Mouse (Mus musculus) heart, embryonic 15.5 days (tissue): ENCODE results near the gene Dock8. TPM values are rescaled to one million over a fixed set of nuclear protein-coding genes. Genes with fewer than 3 reads are reported as not detected.

Source experiments
- ATAC-seq: fragments of 200-750 bp; cut with Nextera tagmentation; replicated peaks from 2 replicates; pipeline ENCODE4 v1.8.0; 2017; ENCODE audit warnings: low read depth, moderate TSS enrichment; ENCODE audit not compliant: insufficient number of reproducible peaks, insufficient read depth, low FRiP score
- H3K27ac ChIP-seq: fragments of 300-500 bp; sonication (generic); 2 replicates; pipeline ENCODE4 v1.5.1; 2015; ENCODE audit warnings: mild to moderate bottlenecking, inconsistent platforms
- H3K27me3 ChIP-seq: fragments of 300-500 bp; sonication (generic); 2 replicates; pipeline ENCODE4 v1.6.1; 2015; ENCODE audit warnings: inconsistent platforms
- H3K36me3 ChIP-seq: fragments of 300-500 bp; sonication (generic); 2 replicates; pipeline ENCODE4 v1.6.1; 2015; ENCODE audit warnings: mild to moderate bottlenecking, inconsistent platforms
- H3K4me1 ChIP-seq: fragments of 300-500 bp; sonication (generic); replicated peaks from 2 replicates; pipeline ENCODE4 v1.6.1; 2015; ENCODE audit warnings: inconsistent platforms
- H3K4me2 ChIP-seq: fragments of 300-500 bp; sonication (generic); 2 replicates; pipeline ENCODE4 v1.6.1; 2015; ENCODE audit warnings: inconsistent platforms, mild to moderate bottlenecking, moderate library complexity
- H3K4me3 ChIP-seq: fragments of 300-500 bp; sonication (generic); 2 replicates; pipeline ENCODE4 v1.5.1; 2015; ENCODE audit warnings: mild to moderate bottlenecking, inconsistent platforms
- H3K9ac ChIP-seq: fragments of 300-500 bp; sonication (generic); 2 replicates; pipeline ENCODE4 v1.6.1; 2015; ENCODE audit warnings: mild to moderate bottlenecking, inconsistent platforms
- H3K9me3 ChIP-seq: fragments of 300-500 bp; sonication (generic); replicated peaks from 2 replicates; pipeline ENCODE4 v1.6.1; 2016; ENCODE audit warnings: inconsistent platforms
- WGBS: fragments of 180-500 bp; shearing (Covaris S2); methylation state at CpG from one replicate; pipeline ENCODE4 v1.1.7; 2015; ENCODE audit warnings: mixed read lengths; 5-methylcytosine and 5-hydroxymethylcytosine counted together
- polyA plus RNA-seq: library from polyadenylated mRNA; unstranded; fragments of >200 nt; fragmentation: Nextera tagmentation; extraction: Ambion mirVana; gene quantifications from 2 replicates; pipeline ENCODE4 v1.2.1, GENCODE M21; 2015

Gene Dock8
- polyA plus RNA-seq, 1 experiment from 2014 or later = 3.8 TPM

DNA sequence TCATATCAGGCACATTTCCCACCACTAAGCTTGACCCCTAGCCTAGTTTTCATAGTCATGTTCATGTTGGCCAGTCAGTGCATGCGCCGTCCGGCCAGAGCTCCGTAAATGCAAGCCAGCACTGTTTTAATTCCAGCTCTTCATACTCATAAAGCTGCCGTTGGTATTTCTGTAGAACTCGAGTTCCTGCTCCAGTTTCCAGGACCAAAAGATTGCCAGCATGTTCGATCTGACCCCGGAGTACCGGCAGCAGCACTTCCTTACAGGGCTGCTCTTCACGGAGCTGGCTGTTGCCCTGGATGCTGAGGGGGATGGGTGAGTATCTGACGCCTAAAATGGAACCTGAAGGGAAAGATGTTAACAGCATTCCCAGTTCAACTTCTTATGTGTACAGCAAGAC lies 156.4 kb downstream of the Dock8 start:
- H3K9me3 ChIP-seq = no peaks in the 10 kb centered on the region
- H3K27me3 ChIP-seq = no peaks in the 10 kb centered on the region
- H3K4me1 ChIP-seq = peaks cover 18% of the 10 kb centered on the region
- no peak overlapping the region for H3K9ac ChIP-seq
- 55% methylated on average over 11 of the region's 11 CpGs for WGBS
- peak overlapping the region; percentile 48 for H3K27ac ChIP-seq
- no peak overlapping the region for H3K4me3 ChIP-seq
- no peak for ATAC-seq
- no peaks in the 10 kb centered on the region for H3K36me3 ChIP-seq
- H3K4me2 ChIP-seq = no peak overlapping the region

DNA sequence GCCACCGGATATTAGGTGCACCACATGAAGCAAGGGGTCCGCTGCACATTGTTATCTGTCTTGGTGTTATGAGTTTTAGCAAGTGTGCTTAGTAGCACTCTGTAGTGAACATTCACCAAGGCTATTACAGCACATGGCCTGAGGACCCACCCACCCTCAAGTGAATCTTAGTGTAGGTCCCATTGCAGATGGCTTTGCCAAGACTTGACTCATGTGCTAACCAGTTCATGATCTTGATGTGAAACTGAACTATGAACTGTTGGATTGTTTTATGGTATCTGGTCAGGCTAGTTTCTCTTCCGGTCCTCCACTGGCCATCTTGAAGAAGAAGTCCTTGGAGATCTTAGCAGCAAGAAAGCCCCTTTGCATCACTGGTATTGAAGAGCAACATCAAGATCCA lies 162.9 kb downstream of the Dock8 start:
- Histone ChIP-seq H3K9me3 (no peaks in the 10 kb centered on the region), H3K27ac (no peak overlapping the region), H3K4me3 (no peak overlapping the region), H3K36me3 (no peaks in the 10 kb centered on the region), H3K9ac (no peak overlapping the region), H3K4me2 (no peak overlapping the region), H3K4me1 (no peaks in the 10 kb centered on the region), H3K27me3 (no peaks in the 10 kb centered on the region)
- 86% methylated on average over 3 of the region's 3 CpGs for WGBS
- ATAC-seq = no peak

DNA sequence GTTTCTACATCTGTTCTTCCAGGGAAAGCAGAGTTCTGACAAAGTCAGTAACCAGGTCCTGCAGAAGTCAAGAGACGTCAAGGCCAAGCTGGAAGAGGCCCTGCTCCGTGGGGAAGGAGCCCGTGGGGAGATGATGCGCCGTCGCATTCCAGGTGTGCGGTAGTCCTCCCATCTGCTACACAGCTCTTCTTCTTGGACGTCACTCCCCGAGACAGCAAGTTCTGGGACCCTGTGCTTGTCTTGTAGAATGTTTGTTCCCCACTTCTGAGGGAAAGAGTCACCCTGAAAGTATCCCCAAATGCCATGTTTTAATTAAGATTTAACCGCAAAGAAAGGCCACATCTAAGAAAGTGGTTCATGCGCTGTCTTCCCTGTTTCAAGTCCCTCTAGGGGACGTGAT lies 164.1 kb downstream of the Dock8 start:
- H3K36me3 ChIP-seq = no peaks in the 10 kb centered on the region
- H3K9ac ChIP-seq = no peak overlapping the region
- 86% methylated on average over 12 of the region's 12 CpGs for WGBS
- H3K27me3 ChIP-seq = no peaks in the 10 kb centered on the region
- ATAC-seq = no peak
- H3K4me1 ChIP-seq = no peaks in the 10 kb centered on the region
- H3K27ac ChIP-seq = no peak overlapping the region
- no peaks in the 10 kb centered on the region for H3K9me3 ChIP-seq
- H3K4me2 ChIP-seq = no peak overlapping the region
- no peak overlapping the region for H3K4me3 ChIP-seq

DNA sequence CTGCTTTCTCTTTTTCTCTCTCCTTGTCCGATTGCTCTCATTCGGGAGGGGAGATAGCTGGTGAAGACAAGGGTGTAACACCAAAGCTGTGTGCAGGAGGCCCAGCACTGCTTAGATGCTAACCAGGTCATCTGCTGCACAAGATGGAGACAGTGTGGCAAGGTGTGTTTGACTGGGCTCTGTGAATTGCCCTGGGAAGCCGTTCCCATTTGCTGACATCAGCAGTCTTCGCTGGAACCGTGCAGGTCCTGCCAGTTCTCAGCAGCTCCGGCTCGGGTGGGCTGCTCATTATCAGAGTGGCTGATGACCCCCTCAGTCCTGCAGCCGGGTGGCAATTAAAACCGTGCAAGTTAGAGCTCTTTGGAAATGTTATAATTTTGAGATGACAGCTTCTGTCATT lies 167.1 kb downstream of the Dock8 start:
- no peak for ATAC-seq
- Histone ChIP-seq H3K4me1 (no peaks in the 10 kb centered on the region), H3K27ac (no peak overlapping the region), H3K4me2 (no peak overlapping the region), H3K27me3 (no peaks in the 10 kb centered on the region), H3K9ac (no peak overlapping the region), H3K9me3 (no peaks in the 10 kb centered on the region), H3K36me3 (no peaks in the 10 kb centered on the region), H3K4me3 (no peak overlapping the region)
- WGBS = 61% methylated on average over 9 of the region's 9 CpGs

DNA sequence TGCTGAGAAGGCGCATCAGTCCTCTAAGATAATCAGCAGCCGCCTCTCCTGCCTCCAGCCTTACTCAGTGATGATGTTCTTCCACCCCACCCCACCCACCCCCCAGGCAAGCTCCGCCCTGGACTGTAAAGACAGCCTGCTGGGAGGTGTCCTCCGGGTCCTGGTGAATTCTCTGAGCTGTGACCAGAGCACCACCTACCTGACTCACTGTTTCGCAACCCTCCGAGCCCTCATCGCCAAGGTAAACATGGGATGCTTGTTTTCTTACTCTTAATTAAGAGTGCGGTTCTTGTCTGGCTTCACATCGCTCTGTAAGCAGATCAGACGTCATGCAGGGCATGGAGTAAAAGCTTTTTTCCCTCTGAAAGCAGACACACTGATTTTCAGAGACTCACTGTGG lies 172.1 kb downstream of the Dock8 start:
- ATAC-seq = no peak
- Histone ChIP-seq H3K4me3 (no peak overlapping the region), H3K27me3 (no peaks in the 10 kb centered on the region), H3K9ac (no peak overlapping the region), H3K27ac (no peak overlapping the region), H3K36me3 (no peaks in the 10 kb centered on the region), H3K4me1 (no peaks in the 10 kb centered on the region), H3K4me2 (no peak overlapping the region), H3K9me3 (no peaks in the 10 kb centered on the region)
- 62% methylated on average over 10 of the region's 10 CpGs for WGBS

DNA sequence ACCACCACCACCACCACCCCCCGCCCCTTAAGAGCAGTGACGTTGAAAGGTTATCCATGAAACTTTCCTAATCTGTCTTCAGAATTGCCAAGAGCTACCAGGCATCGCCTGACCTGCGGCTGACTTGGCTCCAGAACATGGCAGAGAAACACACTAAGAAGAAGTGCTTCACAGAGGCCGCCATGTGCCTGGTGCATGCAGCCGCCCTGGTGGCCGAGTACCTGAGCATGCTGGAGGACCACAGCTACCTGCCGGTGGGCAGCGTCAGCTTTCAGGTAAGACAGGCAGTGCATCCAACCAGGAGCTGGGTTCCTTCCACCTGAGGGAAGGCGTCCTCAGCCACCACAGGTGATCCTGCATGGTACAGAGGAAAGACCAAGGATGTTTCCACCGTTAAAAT lies 177.4 kb downstream of the Dock8 start:
- Histone ChIP-seq H3K36me3 (no peaks in the 10 kb centered on the region), H3K27ac (no peak overlapping the region), H3K27me3 (no peaks in the 10 kb centered on the region), H3K4me2 (no peak overlapping the region), H3K9ac (no peak overlapping the region), H3K4me3 (no peak overlapping the region), H3K9me3 (no peaks in the 10 kb centered on the region), H3K4me1 (peaks cover 13% of the 10 kb centered on the region)
- ATAC-seq = no peak
- WGBS = 85% methylated on average over 11 of the region's 11 CpGs

DNA sequence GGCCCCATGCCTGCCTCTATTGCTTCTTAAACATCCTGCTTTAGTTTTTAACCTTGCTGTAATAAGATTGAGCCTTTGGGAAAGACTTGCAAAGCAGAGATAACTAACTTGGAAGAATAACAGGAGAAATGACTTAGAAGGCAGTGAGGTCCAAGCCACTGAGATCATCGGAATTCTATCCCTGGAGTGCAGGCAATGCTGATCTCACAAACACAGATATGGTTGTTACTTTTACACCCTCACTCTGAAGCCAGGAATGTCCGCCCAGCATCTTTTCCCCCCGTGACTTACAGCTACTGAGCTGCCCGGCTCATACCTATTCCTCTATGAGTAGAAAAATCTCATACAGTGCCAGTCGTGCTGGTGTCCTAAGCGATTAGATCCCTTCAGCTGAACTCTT lies 180.7 kb downstream of the Dock8 start:
- no peaks in the 10 kb centered on the region for H3K9me3 ChIP-seq
- 30% methylated on average over 6 of the region's 6 CpGs for WGBS

DNA sequence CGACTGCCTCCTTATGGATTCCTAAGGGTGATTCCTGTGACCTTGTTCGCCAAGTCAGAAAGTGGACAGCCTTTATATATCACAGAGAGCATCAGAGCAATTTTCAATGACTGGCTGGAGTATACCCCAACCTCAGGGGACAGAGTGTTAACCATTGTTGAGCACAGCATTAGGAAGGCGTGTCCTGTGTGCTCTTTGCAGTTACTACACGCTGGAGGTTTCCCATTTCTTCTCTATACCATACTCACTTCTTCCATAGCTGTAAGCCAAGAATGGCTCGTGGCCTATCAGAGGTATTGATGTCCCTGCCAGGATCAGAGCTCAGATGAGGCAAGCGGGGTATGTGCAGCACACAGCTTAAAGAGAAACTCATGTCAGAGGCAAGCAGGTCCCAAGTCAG lies 181.2 kb downstream of the Dock8 start:
- H3K9ac ChIP-seq = no peak overlapping the region

More for the DNA sequence above, 180.7 kb downstream of the Dock8 start:
- Histone ChIP-seq H3K4me1 (peaks cover 13% of the 10 kb centered on the region), H3K36me3 (no peaks in the 10 kb centered on the region), H3K27me3 (no peaks in the 10 kb centered on the region), H3K4me2 (no peak overlapping the region), H3K27ac (peak overlapping the region; percentile 75), H3K9ac (no peak overlapping the region), H3K4me3 (no peak overlapping the region)
- peak; percentile 70 for ATAC-seq

DNA sequence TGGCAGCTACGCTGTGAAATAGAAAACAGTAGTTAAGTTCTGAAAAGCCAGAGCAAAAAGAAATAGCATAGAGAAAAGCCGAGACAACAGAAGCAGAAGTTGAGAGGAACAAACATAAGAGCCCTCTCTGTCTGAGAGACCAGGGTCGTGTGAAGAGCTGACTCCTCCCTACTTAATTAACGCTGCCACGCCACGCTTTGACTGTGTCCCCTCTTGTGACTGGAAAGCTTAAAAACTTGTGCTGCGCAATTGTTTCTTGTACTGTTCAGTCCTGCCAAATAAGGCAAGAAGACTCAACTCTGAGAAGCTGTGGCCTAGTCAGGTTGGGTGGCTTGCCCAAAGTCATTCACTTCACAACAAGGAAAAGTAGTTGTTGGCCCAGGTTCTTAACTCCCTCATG lies 184.7 kb downstream of the Dock8 start:
- no peak overlapping the region for H3K4me2 ChIP-seq
- no peak for ATAC-seq
- H3K9me3 ChIP-seq = no peaks in the 10 kb centered on the region
- peaks cover 40% of the 10 kb centered on the region for H3K4me1 ChIP-seq
- H3K27me3 ChIP-seq = no peaks in the 10 kb centered on the region
- H3K36me3 ChIP-seq = no peaks in the 10 kb centered on the region
- H3K4me3 ChIP-seq = no peak overlapping the region
- WGBS = 74% methylated on average over 7 of the region's 7 CpGs
- no peak overlapping the region for H3K9ac ChIP-seq
- peak overlapping the region; percentile 47 for H3K27ac ChIP-seq

More for the DNA sequence above, 181.2 kb downstream of the Dock8 start:
- H3K4me1 ChIP-seq = peaks cover 14% of the 10 kb centered on the region
- WGBS = 58% methylated on average over 6 of the region's 6 CpGs
- no peak overlapping the region for H3K4me2 ChIP-seq
- H3K4me3 ChIP-seq = no peak overlapping the region
- peak overlapping the region; percentile 75 for H3K27ac ChIP-seq
- peak; percentile 56 for ATAC-seq
- H3K36me3 ChIP-seq = no peaks in the 10 kb centered on the region
- H3K27me3 ChIP-seq = no peaks in the 10 kb centered on the region
- H3K9me3 ChIP-seq = no peaks in the 10 kb centered on the region

DNA sequence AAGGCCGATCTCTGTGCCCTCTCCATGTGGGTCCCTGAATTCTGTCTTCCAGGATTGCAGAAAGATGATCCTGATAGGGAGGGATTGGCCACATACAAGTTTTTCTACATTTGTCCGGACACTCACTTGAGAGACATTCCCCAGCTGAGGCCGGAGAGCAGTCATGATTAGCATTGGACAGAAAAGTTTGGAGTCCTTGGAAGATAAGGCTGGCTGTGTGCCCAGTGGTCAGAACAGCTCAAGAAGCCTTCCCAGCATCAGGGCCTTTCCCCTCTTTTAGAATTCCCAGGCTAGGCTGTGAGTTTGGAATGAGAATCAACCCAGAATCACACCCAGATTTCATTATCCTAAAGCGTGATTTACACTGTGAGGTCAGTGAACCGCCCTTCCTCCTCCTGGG lies 187.0 kb downstream of the Dock8 start:
- H3K27ac ChIP-seq = peak overlapping the region; percentile 47
- H3K4me3 ChIP-seq = no peak overlapping the region
- H3K9me3 ChIP-seq = no peaks in the 10 kb centered on the region
- H3K9ac ChIP-seq = no peak overlapping the region
- WGBS = 44% methylated on average over 5 of the region's 5 CpGs
- H3K4me2 ChIP-seq = no peak overlapping the region
- peaks cover 27% of the 10 kb centered on the region for H3K4me1 ChIP-seq
- H3K36me3 ChIP-seq = no peaks in the 10 kb centered on the region
- ATAC-seq = no peak
- no peaks in the 10 kb centered on the region for H3K27me3 ChIP-seq

DNA sequence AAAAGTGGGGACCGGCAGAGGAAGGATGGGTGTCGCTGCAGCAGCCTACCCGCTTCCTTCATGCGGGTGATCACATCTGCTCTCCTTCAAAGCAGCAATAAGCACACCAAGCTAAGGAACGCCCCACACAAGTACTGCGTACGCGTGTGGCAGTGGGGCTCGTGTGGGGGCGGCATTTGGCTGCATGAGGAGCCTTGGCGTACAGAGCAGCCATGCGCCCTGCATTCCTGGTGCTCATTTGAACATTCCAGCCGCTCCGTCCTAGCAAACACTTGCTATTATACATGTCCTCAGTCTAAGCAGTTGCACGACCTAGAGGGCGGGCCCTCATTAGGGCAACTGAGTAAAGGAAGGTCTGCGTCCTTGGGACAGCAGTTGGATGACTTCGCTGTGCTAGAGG lies 188.3 kb downstream of the Dock8 start:
- H3K27ac ChIP-seq = no peak overlapping the region; the same call in 1 of the 2 replicates
- H3K36me3 ChIP-seq = no peaks in the 10 kb centered on the region
- H3K4me1 ChIP-seq = peaks cover 27% of the 10 kb centered on the region
- ATAC-seq = no peak; the same call in 1 of the 2 replicates
- H3K9ac ChIP-seq = no peak overlapping the region
- WGBS = 59% methylated on average over 18 of the region's 18 CpGs
- no peaks in the 10 kb centered on the region for H3K27me3 ChIP-seq
- H3K9me3 ChIP-seq = no peaks in the 10 kb centered on the region
- no peak overlapping the region for H3K4me3 ChIP-seq
- no peak overlapping the region for H3K4me2 ChIP-seq

DNA sequence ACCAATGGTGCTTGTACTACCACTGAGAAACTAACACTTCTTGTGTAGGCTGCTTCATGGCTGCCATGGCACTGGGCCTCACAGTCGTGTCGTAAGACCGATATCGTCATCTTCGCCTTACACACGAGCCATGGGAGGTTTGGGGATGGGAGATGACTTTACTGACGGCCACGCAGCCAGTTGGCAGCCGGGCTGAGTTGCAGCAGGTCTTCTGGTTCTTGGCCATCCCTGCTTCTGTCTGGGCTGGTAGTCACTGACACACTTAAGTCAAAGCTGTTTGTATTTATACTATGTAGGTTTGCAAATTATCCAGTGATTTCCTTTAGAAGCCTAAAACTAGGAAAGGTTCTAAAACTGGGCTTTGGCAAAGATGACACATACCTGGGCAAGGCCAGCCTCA lies 194.4 kb downstream of the Dock8 start:
- WGBS = 91% methylated on average over 9 of the region's 9 CpGs
- no peak for ATAC-seq
- H3K36me3 ChIP-seq = no peaks in the 10 kb centered on the region
- no peak overlapping the region for H3K4me2 ChIP-seq
- H3K9ac ChIP-seq = no peak overlapping the region
- H3K27me3 ChIP-seq = no peaks in the 10 kb centered on the region
- H3K4me3 ChIP-seq = no peak overlapping the region
- no peak overlapping the region for H3K27ac ChIP-seq
- no peaks in the 10 kb centered on the region for H3K4me1 ChIP-seq
- no peaks in the 10 kb centered on the region for H3K9me3 ChIP-seq
